Mouse (Mus musculus): ENCODE measurements around the gene Cdh16.

Gene Cdh16

DNA sequence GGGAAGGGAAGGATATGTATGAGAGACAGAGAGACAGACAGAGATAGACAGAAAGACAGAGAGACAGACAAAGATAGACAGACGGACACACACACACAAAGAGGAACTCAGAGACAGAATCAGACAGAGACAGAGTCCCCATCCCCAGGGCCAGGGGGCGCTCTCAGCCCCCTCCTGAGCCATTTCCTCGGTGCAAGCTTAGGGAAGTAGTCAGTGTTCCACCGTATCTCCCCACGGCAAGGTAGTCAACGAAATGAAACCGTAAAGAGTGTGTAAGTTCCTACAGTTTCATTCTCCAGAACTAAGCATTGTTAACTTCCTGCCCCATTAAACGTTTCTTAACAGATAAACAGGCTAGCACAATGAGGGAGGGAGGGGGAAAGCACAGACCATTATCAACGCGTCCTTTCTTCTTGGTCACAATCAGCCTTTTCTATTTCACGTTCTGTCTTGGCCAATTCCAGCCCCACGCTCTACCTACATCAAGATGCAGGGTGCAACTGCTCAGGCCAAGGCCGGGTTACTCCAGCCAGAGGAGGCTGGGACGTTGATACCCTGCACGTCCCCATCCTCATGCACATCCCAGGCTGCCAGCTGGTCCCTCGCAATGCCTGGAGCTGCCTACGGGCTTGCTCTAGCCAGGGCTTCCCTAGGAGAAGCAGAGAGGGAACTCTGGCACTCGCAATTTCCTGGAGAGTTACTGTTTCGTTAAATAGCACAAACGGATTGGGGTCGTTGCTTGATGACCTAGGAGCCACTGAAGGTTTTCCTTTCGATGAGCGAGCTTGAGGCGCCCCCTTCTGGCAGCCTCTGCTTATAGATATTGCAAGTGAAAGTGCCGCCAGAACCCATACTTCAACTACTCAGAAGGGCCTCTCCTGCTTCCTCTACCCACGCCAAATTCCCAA lies 53.5 kb downstream of the Cdh16 start:
- DNase-seq: peak; percentile 93

DNA sequence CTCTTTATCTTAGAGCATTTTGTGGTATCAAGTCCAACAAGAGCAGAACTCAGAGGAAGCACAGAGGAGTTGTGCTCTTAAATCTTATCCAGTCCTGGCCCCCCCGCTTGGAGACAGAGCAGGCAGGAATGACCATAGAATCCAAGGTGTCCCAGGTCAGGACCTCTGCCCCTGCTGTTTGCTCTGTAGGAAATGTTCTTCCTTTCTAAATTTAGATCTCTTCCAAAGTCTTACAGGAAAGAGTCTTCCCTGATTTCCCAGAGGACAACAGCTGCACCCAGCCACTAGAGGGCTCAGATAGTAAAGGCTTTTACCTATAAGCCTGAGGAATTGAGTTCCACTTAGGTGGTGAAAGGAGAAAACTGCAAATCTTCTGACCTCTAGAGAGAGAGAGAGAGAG lies 54.6 kb downstream of the Cdh16 start:
- peak; percentile 76 for DNase-seq

GRCm38 (mm10) chr8:104565457-104565798 lies 58.8 kb downstream of the Cdh16 start:
- no peak for DNase-seq

DNA sequence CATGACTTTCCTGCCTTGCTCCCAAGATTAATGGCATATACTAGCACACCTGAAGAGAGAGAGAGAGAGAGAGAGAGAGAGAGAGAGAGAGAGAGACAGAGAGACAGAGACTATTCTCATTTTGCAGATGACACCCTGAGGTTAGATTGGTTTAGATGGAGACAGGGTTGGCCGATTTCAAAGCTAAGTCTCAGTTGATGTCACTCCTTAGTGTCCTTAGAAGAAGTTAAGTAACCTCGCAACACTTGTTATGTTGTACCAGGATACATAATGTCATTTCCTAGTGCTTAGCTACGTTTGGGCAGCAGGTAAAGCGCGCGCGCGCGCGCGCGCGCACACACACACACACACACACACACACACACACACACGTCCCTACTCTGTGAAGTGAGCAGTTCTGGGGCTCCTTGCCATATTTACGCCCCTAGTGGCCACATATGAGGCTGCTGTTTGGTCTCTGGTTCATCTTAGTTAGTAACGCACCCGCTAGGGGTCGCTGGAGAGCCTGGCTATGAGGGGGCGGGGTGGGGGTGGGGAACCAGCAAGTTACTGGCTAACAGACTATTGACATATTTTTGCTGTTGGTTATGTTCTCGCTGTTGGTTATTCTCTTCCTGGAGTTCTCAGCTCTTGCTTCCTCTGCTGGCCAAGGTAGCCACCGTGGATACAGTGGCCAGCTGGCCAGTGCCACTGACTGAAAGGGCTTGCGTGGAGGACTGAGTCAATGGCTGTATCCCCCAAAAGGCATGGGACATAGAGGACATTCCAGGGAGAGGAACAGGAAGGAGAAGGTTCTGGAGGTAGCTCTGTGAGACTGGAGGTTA lies 59.4 kb downstream of the Cdh16 start:
- DNase-seq: peak; percentile 93

DNA sequence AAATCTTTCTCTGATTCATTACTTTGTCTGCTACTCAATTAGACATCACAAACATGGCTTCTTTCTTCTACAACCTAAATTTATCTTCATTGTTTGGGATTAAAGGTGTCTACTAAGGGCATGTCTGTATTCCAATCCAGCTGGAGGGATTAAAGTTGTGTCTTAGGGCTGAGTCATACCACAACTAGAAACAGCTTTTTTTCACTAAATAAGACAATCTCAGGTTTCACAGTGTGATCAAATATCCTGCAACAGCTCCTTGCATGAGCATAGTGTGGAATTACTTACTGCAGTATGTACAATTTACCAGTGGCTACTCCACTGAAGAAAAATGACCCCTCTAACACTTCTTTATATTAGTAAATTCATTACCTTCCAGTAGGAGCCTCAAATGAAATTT lies 63.5 kb downstream of the Cdh16 start:
- DNase-seq: no peak

- DNase-seq: no peak
Observed at GRCm38 (mm10) chr8:104557226-104557625, 67.0 kb downstream of the Cdh16 start.

DNA sequence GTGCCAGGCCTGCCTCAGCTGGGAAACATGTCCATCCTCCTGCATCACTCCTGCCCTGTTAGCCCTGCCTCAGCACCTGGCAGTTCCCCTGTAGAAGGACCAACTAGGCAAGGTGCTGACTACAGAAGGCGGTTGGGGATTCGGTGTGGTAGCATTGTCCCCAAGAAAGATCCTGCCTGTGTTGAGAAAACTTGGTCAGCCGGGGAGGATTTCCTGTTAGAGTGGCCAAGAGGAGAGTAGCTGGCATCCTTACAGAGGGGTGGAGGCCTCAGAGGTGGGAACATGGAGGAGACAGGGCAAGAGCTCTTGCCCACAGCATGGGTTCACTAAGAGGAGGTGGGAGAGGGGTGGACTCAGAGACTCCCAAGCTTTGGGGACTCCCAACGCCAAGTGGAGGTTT lies 69.0 kb downstream of the Cdh16 start:
- DNase-seq: no peak

All from kidney, postnatal 10 days (tissue).